Mouse (Mus musculus): ENCODE results near the gene Cdh6. TPM values are rescaled to one million over a fixed set of nuclear protein-coding genes. Genes with fewer than 3 reads are reported as not detected.

Gene Cdh6
- polyA plus RNA-seq, 1 experiment from 2014 or later: 1.6 TPM

GRCm38 (mm10) chr15:13183661-13184060 is 10.2 kb upstream of the Cdh6 start:
- WGBS: 75% methylated on average over 5 of the region's 5 CpGs
- no peak for ATAC-seq (replicated peaks; ENCODE audit: insufficient number of reproducible peaks, insufficient read depth, low FRiP score, low read depth)
- Histone ChIP-seq H3K36me3 (no peaks in the 10 kb centered on the region), H3K27ac (no peak overlapping the region), H3K4me2 (no peak overlapping the region), H3K9me3 (replicated peaks) (no peaks in the 10 kb centered on the region), H3K9ac (no peak overlapping the region), H3K27me3 (no peaks in the 10 kb centered on the region), H3K4me3 (no peak overlapping the region), H3K4me1 (replicated peaks) (no peaks in the 10 kb centered on the region)

- no peak overlapping the region for H3K27ac ChIP-seq
- no peak for ATAC-seq (replicated peaks; ENCODE audit: insufficient number of reproducible peaks, insufficient read depth, low FRiP score, low read depth)
- H3K4me3 ChIP-seq: no peak overlapping the region
- WGBS: 83% methylated on average over 8 of the region's 8 CpGs
- H3K27me3 ChIP-seq: no peaks in the 10 kb centered on the region
- H3K36me3 ChIP-seq: no peaks in the 10 kb centered on the region
- H3K9me3 ChIP-seq (replicated peaks): no peaks in the 10 kb centered on the region
- no peaks in the 10 kb centered on the region for H3K4me1 ChIP-seq (replicated peaks)
- no peak overlapping the region for H3K9ac ChIP-seq
- H3K4me2 ChIP-seq: no peak overlapping the region
Measured at GRCm38 (mm10) chr15:13181430-13181829, 8.0 kb upstream of the Cdh6 start.

GRCm38 (mm10) chr15:13181014-13181413 is 7.5 kb upstream of the Cdh6 start:
- Histone ChIP-seq H3K36me3 (no peaks in the 10 kb centered on the region), H3K4me2 (no peak overlapping the region), H3K4me1 (replicated peaks) (no peaks in the 10 kb centered on the region), H3K9me3 (replicated peaks) (no peaks in the 10 kb centered on the region), H3K9ac (no peak overlapping the region), H3K27me3 (no peaks in the 10 kb centered on the region), H3K27ac (no peak overlapping the region), H3K4me3 (no peak overlapping the region)
- WGBS: 30% methylated on average over 4 of the region's 4 CpGs
- ATAC-seq (replicated peaks; ENCODE audit: insufficient number of reproducible peaks, insufficient read depth, low FRiP score, low read depth): no peak

DNA sequence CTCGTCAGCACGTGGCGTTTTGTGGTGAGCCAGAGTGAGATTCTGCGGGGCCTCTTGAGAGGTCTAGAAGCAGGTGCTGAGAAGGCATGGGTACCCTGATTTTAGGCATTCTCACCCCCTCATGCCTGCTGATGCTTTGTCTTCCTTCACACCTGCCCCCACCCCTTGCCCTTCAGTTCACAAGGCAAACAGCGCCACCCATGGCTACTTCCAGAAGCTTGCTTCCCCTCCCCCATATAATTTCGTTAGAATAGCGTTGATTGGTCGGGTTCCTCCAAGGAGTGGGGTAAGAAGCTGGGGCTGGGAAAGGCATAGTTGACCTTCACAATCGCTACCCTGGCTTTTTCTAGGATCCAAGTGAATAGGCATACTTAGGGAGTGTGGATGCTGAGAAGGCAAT is 2.5 kb upstream of the Cdh6 start:
- 27% methylated on average over 9 of the region's 9 CpGs for WGBS
- Histone ChIP-seq H3K27ac (no peak overlapping the region), H3K4me1 (replicated peaks) (peaks cover 9% of the 10 kb centered on the region), H3K4me2 (no peak overlapping the region), H3K4me3 (no peak overlapping the region), H3K36me3 (no peaks in the 10 kb centered on the region), H3K9me3 (replicated peaks) (no peaks in the 10 kb centered on the region), H3K27me3 (0 out of 2 replicates have a peak, but pooled peaks cover 6% of the 10 kb centered on the region), H3K9ac (no peak overlapping the region)
- no peak for ATAC-seq (replicated peaks; ENCODE audit: insufficient number of reproducible peaks, insufficient read depth, low FRiP score, low read depth)

DNA sequence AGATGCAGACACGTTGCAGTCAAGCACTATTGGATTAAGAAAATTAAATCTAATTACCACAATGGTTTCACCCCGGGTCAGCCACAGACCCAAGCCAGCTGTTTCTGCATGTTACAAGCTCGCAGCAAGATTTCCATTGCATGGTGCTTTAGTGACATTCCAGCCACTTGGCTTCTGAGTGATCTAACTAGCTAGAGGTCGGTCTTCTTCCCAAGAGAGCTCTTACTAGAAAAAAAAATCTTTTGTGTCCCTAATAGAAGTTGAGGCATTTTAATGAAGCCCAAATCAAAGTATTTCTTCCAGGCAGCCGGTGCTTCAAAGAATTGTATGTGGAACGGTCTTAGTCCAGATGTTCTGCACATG is 1.1 kb upstream of the Cdh6 start:
- Histone ChIP-seq H3K9me3 (replicated peaks) (no peaks in the 10 kb centered on the region), H3K27ac (no peak overlapping the region), H3K36me3 (no peaks in the 10 kb centered on the region), H3K4me2 (peak overlapping the region; percentile 96), H3K4me3 (peak overlapping the region; percentile 63), H3K4me1 (replicated peaks) (peaks cover 9% of the 10 kb centered on the region), H3K9ac (no peak overlapping the region), H3K27me3 (0 out of 2 replicates have a peak, but pooled peaks cover 6% of the 10 kb centered on the region)
- WGBS: 22% methylated on average over 6 of the region's 6 CpGs
- ATAC-seq (replicated peaks; ENCODE audit: insufficient number of reproducible peaks, insufficient read depth, low FRiP score, low read depth): no peak

DNA sequence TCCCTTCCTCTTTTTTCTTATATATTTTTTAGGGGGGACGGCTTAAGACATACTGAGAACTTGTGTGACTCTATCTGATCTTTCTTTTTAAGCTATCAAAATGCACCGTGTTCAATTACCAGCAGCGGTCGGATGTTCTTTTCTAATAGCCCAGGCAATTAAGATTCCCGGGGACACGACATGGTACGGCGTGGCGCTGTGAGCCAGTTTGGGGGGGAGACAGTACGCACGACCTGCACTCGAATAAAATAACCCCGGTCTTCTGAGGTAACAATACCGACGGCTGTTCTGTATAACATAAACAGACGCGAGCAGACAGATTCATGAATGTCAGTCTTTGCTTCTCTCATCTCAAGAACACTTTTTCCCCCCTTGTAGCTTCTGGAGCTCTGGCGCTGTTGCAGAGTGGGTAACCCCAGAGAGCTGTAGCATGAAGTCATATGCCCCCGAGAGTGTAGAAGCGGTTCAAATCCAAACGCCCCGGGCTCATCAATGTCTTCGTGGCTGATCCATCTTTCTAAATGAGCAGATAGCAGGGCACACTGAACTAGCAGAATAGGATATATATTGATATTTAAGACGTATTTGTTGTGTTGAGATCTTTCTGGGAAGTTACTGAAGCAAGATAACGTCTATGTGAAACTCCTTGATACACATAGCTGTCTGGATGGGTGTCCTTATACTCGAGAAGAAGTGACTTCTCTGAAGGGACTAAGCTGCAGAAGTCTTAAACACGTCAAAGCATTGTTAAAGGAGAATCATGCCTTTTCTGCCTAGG is 554 bp upstream of the Cdh6 start:
- Histone ChIP-seq H3K27me3 (0 out of 2 replicates have a peak, but pooled peaks cover 6% of the 10 kb centered on the region), H3K27ac (no peak overlapping the region), H3K4me3 (peak overlapping the region; percentile 63), H3K4me1 (replicated peaks) (peaks cover 9% of the 10 kb centered on the region), H3K9me3 (replicated peaks) (no peaks in the 10 kb centered on the region), H3K36me3 (no peaks in the 10 kb centered on the region), H3K9ac (no peak overlapping the region), H3K4me2 (peak overlapping the region; percentile 96)
- ATAC-seq (replicated peaks; ENCODE audit: insufficient number of reproducible peaks, insufficient read depth, low FRiP score, low read depth): no peak
- 2% methylated on average over 27 of the region's 27 CpGs for WGBS

GRCm38 (mm10) chr15:13172365-13173070 is 957 bp downstream of the Cdh6 start:
- ATAC-seq (replicated peaks; ENCODE audit: insufficient number of reproducible peaks, insufficient read depth, low FRiP score, low read depth): no peak
- Histone ChIP-seq H3K4me1 (replicated peaks) (peaks cover 9% of the 10 kb centered on the region), H3K4me3 (peak overlapping the region; percentile 63), H3K9me3 (replicated peaks) (no peaks in the 10 kb centered on the region), H3K9ac (peak overlapping the region; percentile 54), H3K4me2 (peak overlapping the region; percentile 96), H3K36me3 (no peaks in the 10 kb centered on the region), H3K27ac (peak overlapping the region; percentile 27), H3K27me3 (0 out of 2 replicates have a peak, but pooled peaks cover 6% of the 10 kb centered on the region)
- whole genome bisulfite sequencing: under 1% methylated on average over 26 of the region's 26 CpGs

DNA sequence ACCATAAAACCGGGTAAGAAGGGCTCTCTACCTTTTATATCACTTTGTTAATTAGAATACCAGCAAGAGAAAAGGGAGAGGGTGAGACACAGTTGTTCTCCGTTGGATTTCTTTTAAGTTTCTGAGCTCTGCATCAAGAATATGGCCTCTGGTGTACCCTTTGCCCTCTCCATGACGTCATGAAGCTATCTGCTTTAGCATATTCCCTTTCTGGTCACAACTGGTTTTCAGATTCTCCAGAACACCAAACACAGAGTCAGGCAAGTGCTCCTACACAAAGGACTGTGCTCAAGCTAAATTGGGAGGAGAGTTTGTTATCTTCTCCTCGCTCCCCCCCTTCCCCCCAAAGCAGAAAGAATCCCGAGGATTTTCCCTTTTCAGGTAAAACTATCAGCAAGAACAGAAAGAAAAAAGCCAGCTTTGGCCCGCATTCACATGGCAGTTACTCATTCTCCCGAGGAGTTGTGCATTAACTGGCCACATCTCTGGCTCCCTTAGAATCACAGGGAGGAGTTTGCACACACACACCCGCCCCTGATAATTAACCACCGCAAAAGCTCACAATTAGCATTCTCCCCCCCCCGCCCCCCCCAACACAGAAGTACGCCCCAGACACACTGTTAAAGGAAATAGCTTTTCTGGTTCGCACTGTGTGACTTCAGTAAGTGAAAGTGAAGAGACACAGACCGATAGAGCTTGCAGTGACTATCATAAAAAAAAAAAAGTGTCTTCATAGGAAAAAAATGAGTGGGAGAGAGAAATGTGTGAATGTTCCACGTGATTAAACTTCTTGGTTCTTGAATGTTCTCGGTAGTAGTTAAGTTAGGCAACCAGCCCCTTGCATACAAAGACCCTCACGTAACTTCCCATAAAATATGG is 1.8 kb downstream of the Cdh6 start:
- no peak overlapping the region; the same call in 1 of the 2 replicates for H3K27ac ChIP-seq
- H3K4me2 ChIP-seq: peak overlapping the region; percentile 96
- ATAC-seq (replicated peaks; ENCODE audit: insufficient number of reproducible peaks, insufficient read depth, low FRiP score, low read depth): no peak
- no peaks in the 10 kb centered on the region for H3K36me3 ChIP-seq
- H3K4me1 ChIP-seq (replicated peaks): peaks cover 9% of the 10 kb centered on the region
- H3K9ac ChIP-seq: peak overlapping the region; percentile 40; the same call in 1 of the 2 replicates
- WGBS: 7% methylated on average over 16 of the region's 16 CpGs
- H3K27me3 ChIP-seq: 0 out of 2 replicates have a peak, but pooled peaks cover 6% of the 10 kb centered on the region
- H3K9me3 ChIP-seq (replicated peaks): no peaks in the 10 kb centered on the region
- H3K4me3 ChIP-seq: peak overlapping the region; percentile 63

DNA sequence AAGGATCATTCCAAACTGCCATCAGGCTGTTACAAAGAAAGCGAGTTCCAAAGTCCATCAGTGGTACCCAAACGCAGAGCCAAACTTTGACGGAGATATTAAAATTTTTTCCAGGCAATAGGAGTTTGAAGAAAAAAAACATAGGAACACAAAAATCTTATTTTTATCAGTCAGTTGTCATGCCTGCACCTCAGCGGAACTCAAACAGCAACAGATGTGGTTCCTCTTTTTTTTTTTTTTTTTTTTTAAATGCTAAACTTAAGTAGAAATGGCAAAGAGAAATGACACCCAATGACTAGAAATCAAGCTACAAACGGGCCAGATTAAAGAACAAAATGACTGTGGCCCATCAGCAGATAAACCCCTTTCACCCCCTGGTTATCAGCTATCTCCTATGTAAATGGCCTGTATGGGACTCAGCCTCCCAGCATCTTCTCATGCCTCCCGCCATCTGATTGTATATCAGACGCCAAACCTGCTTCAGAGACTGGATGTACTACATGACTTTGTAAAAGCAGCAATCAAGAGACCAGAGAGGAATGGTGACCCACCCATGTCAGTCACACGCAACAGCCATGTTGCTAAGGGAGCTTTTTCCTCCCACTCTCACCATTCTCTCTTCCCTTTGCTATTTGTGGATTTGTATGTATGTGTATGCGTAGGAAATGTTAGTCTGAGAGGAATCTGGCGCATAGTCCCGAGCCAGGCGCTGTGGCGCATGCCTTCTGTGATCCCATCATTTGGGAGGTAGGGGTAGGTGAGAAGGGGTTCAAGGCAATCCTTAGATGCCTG is 8.2 kb downstream of the Cdh6 start:
- WGBS: 83% methylated on average over 13 of the region's 13 CpGs
- no peak for ATAC-seq (replicated peaks; ENCODE audit: insufficient number of reproducible peaks, insufficient read depth, low FRiP score, low read depth)
- H3K27me3 ChIP-seq: no peaks in the 10 kb centered on the region
- H3K4me1 ChIP-seq (replicated peaks): no peaks in the 10 kb centered on the region
- H3K9me3 ChIP-seq (replicated peaks): no peaks in the 10 kb centered on the region
- H3K9ac ChIP-seq: no peak overlapping the region
- H3K36me3 ChIP-seq: no peaks in the 10 kb centered on the region
- no peak overlapping the region for H3K4me3 ChIP-seq
- H3K27ac ChIP-seq: no peak overlapping the region
- no peak overlapping the region for H3K4me2 ChIP-seq

GRCm38 (mm10) chr15:13155820-13156219 is 17.7 kb downstream of the Cdh6 start:
- 88% methylated on average over 5 of the region's 5 CpGs for WGBS
- no peaks in the 10 kb centered on the region for H3K4me1 ChIP-seq (replicated peaks)
- no peaks in the 10 kb centered on the region for H3K27me3 ChIP-seq
- no peak overlapping the region for H3K4me2 ChIP-seq
- no peak overlapping the region for H3K27ac ChIP-seq
- no peaks in the 10 kb centered on the region for H3K36me3 ChIP-seq
- H3K9me3 ChIP-seq (replicated peaks): no peaks in the 10 kb centered on the region
- no peak overlapping the region for H3K9ac ChIP-seq
- no peak for ATAC-seq (replicated peaks; ENCODE audit: insufficient number of reproducible peaks, insufficient read depth, low FRiP score, low read depth)
- no peak overlapping the region for H3K4me3 ChIP-seq

Data from heart, embryonic 15.5 days (tissue).